Mouse (Mus musculus): ENCODE data around the gene D630045J12Rik.

Gene D630045J12Rik

GRCm38 (mm10) chr6:38253736-38254641, at the start of gene D630045J12Rik:
Gene D630045J12Rik, minus strand, starts transcription at chr6:38254009.
- DNase-seq (ENCODE audit: low spot score): peak; percentile 87

- peak; percentile 76 for DNase-seq (ENCODE audit: low spot score)
Observed at GRCm38 (mm10) chr6:38298761-38299401, 45.1 kb upstream of the D630045J12Rik start, which contains the start of gene Zc3hav1l. Gene Zc3hav1l, minus strand, starts transcription at chr6:38299259.

GRCm38 (mm10) chr6:38298246-38298635, 44.4 kb upstream of the D630045J12Rik start:
- DNase-seq (ENCODE audit: low spot score): peak; percentile 42

GRCm38 (mm10) chr6:38297580-38298245, 43.9 kb upstream of the D630045J12Rik start:
- peak; percentile 7 for DNase-seq (ENCODE audit: low spot score)

GRCm38 (mm10) chr6:38293708-38294107, 39.9 kb upstream of the D630045J12Rik start:
- no peak for DNase-seq (ENCODE audit: low spot score)

- DNase-seq (ENCODE audit: low spot score): no peak
Observed at GRCm38 (mm10) chr6:38292871-38293646, 39.2 kb upstream of the D630045J12Rik start.

GRCm38 (mm10) chr6:38284422-38284821, 30.6 kb upstream of the D630045J12Rik start:
- DNase-seq (ENCODE audit: low spot score): no peak

GRCm38 (mm10) chr6:38264466-38264865, 10.7 kb upstream of the D630045J12Rik start:
- no peak for DNase-seq (ENCODE audit: low spot score)

- no peak for DNase-seq (ENCODE audit: low spot score)
Observed at GRCm38 (mm10) chr6:38263393-38264159, 9.8 kb upstream of the D630045J12Rik start.

- no peak for DNase-seq (ENCODE audit: low spot score)
Observed at GRCm38 (mm10) chr6:38261877-38262276, 8.1 kb upstream of the D630045J12Rik start.

GRCm38 (mm10) chr6:38257506-38257905, 3.7 kb upstream of the D630045J12Rik start:
- no peak for DNase-seq (ENCODE audit: low spot score)

GRCm38 (mm10) chr6:38256793-38257192, 3.0 kb upstream of the D630045J12Rik start:
- DNase-seq (ENCODE audit: low spot score): no peak

- DNase-seq (ENCODE audit: low spot score): no peak
Observed at GRCm38 (mm10) chr6:38255794-38256193, 2.0 kb upstream of the D630045J12Rik start.

GRCm38 (mm10) chr6:38252766-38253735, 758 bp downstream of the D630045J12Rik start:
- DNase-seq (ENCODE audit: low spot score): peak; percentile 24

GRCm38 (mm10) chr6:38252139-38252538, 1.7 kb downstream of the D630045J12Rik start:
- DNase-seq (ENCODE audit: low spot score): no peak

- no peak for DNase-seq (ENCODE audit: low spot score)
Observed at GRCm38 (mm10) chr6:38251464-38251863, 2.3 kb downstream of the D630045J12Rik start.

GRCm38 (mm10) chr6:38247362-38247761, 6.4 kb downstream of the D630045J12Rik start:
- no peak for DNase-seq (ENCODE audit: low spot score)

- DNase-seq (ENCODE audit: low spot score): no peak
Observed at GRCm38 (mm10) chr6:38244806-38245205, 9.0 kb downstream of the D630045J12Rik start.

GRCm38 (mm10) chr6:38244167-38244566, 9.6 kb downstream of the D630045J12Rik start:
- DNase-seq (ENCODE audit: low spot score): no peak

- DNase-seq (ENCODE audit: low spot score): no peak
Observed at GRCm38 (mm10) chr6:38242833-38243232, 11.0 kb downstream of the D630045J12Rik start.

Data from MN1 (cell line).